Mouse (Mus musculus) cerebellum, adult 18-20 months (tissue): ENCODE results near the gene Lxn.
A peak's percentile ranks its signal among the peaks of the same experiment; 100 is the strongest.

Experiments
- DNase-seq, 2 experiments: peaks; one replicate each; pipeline ENCODE4 v3.0.0; 2021

The Lxn gene

DNA sequence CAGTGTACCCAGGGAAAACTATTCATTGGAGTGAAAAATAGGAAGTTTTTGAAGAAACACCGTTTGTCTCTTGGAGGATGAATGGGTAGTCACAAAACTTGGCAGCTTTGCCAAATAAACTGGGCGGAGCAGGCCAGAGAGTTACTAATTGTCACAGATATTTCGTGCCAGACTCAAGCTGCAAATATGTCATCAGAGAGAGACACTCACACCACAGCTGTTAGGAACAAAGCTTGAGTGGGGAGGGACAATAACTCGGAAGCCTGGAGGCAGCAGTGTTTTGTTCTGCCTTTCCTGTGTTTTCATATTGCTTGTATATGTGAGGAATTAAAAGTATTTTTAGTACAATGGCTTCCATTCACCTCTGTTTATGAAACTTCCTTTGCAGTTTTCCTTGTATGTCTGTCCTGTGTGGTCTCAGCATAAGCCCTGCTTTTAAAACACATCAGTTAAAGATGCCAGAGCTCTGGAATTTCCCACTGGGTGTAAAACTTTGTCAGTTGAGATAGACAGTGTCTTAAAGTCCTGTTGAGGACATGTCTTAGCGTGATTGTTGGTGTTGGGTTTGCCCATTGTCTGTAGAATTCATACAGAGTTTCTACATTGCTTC is 13.0 kb downstream of the Lxn start:
- no peak for DNase-seq

DNA sequence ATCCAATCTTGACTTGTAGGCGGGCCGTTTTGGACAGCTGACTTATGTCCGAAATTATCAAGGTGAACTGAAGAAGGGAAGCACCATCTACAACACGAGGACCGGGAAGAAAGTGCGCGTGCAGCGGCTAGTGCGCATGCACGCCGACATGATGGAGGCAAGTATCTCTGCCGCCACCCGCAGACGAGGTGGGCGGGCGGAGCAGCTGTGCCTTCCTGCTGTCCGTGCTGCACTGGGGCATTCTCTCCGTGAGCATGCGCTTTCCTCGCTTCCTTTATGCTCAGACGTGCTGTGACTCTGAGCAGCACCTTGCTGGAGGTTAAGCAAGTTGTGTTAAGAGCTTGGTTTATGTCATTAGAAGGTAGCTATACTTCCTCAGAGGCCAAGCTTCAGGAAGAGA is 14.1 kb downstream of the Lxn start:
- DNase-seq: no peak

DNA sequence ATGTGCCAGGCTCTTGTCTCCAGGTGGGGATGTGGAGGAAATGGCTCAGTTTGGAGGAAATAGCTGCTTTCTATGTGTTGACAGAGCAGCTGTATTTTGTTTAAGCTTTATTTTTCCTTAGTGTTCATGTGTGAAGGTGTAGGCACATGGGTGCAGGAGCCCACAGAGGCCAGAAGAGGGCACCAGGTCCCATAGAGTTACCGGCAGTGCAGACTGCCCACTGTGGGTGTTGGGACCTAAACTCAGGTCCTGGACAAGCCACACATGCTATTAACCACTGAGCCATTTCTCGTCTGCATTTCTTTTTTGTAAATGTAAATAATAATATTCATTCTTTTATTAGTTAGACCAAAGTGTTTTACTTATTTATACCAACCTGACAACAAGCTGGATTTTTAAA is 16.6 kb downstream of the Lxn start:
- no peak for DNase-seq

DNA sequence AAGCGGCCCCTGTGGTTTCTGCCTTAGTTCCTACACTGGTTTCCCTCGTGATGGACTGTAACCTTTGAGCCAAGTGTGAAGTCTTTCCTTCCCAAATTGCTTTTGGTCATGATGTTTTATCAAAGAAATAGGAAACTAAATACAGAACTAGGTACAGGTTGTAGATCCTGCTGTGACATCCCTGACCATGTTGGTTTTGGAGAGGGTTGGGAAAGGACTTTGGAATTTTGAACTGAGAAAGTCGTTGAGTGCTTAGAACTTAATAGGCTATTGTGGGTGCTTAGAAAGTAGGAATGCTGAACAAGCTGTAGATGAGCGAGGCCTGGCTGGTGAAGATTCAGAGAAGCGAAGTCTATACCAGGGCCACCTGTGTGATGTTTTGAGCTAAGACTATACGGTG is 29.7 kb downstream of the Lxn start:
- no peak for DNase-seq

DNA sequence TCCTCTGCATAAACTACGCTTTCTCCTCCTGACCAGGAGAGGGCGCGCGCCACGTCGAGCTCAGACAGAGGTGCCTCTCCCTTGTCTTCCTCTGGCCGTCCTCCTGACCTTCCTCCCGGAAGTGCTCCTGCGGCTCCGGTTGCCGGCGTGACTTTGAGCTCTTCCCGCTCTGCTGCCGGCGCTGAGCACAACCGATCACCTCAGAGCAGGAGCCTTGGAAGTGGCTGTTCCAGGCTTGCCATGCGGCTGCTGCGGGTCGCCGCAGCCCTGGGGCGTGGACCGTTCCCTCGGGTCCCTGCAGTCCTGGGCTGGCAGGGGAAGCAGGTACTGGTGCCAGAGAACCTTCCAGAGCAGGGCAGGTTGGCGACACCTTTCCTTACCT is 33.7 kb downstream of the Lxn start, which contains the start of gene Gfm1:
TSS of gene Gfm1 (plus strand) at position 98 of the 382 bp plus-strand sequence.
- DNase-seq: peak; percentile 93

DNA sequence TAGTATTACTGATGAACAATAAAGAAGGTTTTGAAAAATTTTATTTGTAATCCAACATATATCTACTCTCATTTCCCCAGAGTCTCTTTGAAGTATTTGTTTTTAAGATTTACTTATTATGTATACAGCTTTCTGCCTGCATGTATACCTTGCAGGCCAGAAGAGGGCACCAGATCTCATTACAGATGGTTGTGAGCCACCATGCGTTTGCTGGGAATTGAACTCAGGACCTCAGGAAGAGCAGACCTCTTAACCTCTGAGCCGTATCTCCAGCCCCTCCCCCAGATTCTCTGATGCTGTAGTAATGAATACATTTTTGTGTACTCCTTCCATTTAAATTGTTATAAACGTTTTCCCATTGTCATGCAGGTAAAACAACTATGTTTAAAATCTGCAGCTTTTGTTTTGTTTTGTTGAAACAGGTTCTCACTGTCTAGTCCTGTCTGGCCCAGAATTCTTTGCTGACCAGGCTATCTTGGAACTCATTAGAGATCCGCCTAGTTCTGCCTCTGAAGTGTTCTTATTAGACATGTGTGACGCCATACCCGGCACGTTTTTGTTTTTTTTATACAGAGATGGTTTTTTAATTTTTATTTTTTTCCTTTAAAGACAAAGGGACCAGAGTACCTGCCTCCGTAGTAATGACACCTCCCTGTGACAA is 34.3 kb downstream of the Lxn start:
- DNase-seq: peak in 1 of 2 experiments; percentile 23
